Mouse (Mus musculus): ENCODE measurements around the gene Hpse2. TPM values are rescaled to one million over a fixed set of nuclear protein-coding genes. Genes with fewer than 3 reads are reported as not detected.
"Not testable (repeated sequence)": the region's sequence is repeated elsewhere in the genome, so short reads cannot be mapped to it uniquely, and the experiment has no call there.

Gene Hpse2
- total RNA-seq, 1 experiment = 0.27 TPM

DNA sequence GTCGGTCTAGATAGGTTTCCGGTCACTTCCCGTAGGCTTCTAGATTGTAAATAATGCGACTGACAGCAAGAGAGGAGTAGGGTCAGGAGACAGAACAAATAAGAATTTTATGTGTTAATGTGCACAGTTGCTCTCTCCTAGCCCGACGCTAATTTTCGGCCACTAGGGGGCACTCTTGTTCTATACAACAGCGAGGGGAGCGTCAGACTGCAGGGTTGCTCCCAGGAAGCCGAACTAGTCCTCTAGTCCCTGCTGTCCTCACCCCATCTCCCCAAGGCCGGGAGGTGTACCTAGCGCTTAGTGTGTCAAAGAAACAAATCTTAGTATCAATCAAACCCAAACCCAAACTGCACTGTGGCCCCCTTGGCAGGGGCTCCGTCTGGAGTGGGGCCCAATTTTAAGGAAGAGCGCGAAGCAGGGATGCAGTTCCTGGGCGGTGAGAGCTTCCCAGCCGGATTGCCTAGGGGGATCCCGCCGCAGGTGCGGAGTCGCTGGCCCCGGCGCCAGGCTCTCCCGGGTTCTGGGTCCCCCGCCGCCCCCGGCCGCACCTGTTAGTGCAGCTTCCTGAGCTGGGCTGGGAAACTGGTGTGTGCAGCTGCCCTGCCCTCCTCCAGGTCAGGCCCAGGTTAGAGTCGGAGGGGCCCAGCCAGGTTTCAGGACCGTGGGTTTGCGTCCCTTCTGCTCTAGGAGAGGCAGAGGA, 593.1 kb downstream of the Hpse2 start:
- in situ Hi-C loops (cut with MboI; ENCODE audit: low sequenced_read_pairs in 2 of 2, unreplicated experiment in 2 of 2) = loop anchor here in 1 of 2 experiments (10.0 kb wide), 2 partner anchors 510 to 610 kb away; no protein-coding TSS in a partner anchor
- peak; percentile 87 for DNase-seq (ENCODE audit: low read depth, low spot score)
- Histone ChIP-seq H3K36me3 (ENCODE audit: control insufficient read depth, insufficient read depth, low read length, poor library complexity, severe bottlenecking) (no peaks in the 10 kb centered on the region), H3K27ac (ENCODE audit: insufficient read depth, low read depth, low read length, poor library complexity, severe bottlenecking) (no peak overlapping the region), H3K4me1 (ENCODE audit: control insufficient read depth in 2 of 2, insufficient read depth in 2 of 2, low read length in 2 of 2, poor library complexity in 1 of 2) (no peaks in the 10 kb centered on the region), H3K4me3 (ENCODE audit: insufficient read depth in 1 of 2, low read depth in 1 of 2, low read length in 2 of 2, poor library complexity in 1 of 2, severe bottlenecking in 1 of 2) (peak overlapping the region; percentile 57 to 74), H3K9me3 (ENCODE audit: control insufficient read depth, insufficient read depth, low read depth, low read length) (no peaks in the 10 kb centered on the region), H3K9ac (ENCODE audit: insufficient read depth, low read depth, low read length, poor library complexity, severe bottlenecking) (peak overlapping the region; percentile 59)
- no peak for TF ChIP-seq ZNF384 (IDR thresholded peaks at IDR 0.05; ENCODE audit: low read depth, low read length)
- peak; percentile 90 for TF ChIP-seq ZC3H11A (IDR thresholded peaks at IDR 0.05; ENCODE audit: borderline replicate concordance, low read depth, low read length)
- no peak for TF ChIP-seq CHD2 (IDR thresholded peaks at IDR 0.05; ENCODE audit: low read depth, low read length)
- TF ChIP-seq MAFK (IDR thresholded peaks at IDR 0.05; ENCODE audit: insufficient read depth, low read depth, low read length) = no peak
- no peak for TF ChIP-seq HCFC1 (IDR thresholded peaks at IDR 0.05; ENCODE audit: borderline replicate concordance, insufficient read depth, low read length)

DNA sequence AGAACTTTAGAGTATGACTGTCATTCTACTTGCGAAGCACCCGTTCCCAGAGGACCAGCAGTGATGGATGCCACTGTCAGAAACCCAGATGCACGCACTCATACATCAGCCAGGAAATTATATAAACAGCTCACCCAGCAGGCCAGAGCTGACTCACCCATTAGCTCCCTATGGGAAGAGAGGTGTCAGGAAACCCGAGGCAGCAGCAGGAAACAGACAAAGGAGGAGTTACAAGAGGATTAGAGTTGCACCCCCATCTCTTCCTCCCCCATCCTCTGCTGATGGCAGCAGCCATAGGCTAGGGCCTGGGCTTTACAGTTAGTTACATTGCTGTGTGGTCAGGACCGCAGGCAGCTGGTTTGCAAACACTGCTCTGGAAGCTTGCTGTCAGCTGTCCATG, 599.8 kb downstream of the Hpse2 start:
- in situ Hi-C loops (cut with MboI; ENCODE audit: low sequenced_read_pairs in 2 of 2, unreplicated experiment in 2 of 2) = no loop called here
- Histone ChIP-seq H3K9me3 (ENCODE audit: control insufficient read depth, insufficient read depth, low read depth, low read length) (no peaks in the 10 kb centered on the region), H3K36me3 (ENCODE audit: control insufficient read depth, insufficient read depth, low read length, poor library complexity, severe bottlenecking) (no peaks in the 10 kb centered on the region), H3K27ac (ENCODE audit: insufficient read depth, low read depth, low read length, poor library complexity, severe bottlenecking) (no peak overlapping the region), H3K4me3 (ENCODE audit: insufficient read depth in 1 of 2, low read depth in 1 of 2, low read length in 2 of 2, poor library complexity in 1 of 2, severe bottlenecking in 1 of 2) (no peak overlapping the region), H3K9ac (ENCODE audit: insufficient read depth, low read depth, low read length, poor library complexity, severe bottlenecking) (no peak overlapping the region), H3K4me1 (ENCODE audit: control insufficient read depth in 2 of 2, insufficient read depth in 2 of 2, low read length in 2 of 2, poor library complexity in 1 of 2) (no peaks in the 10 kb centered on the region)
- DNase-seq (ENCODE audit: low read depth, low spot score) = no peak
- no peak for TF ChIP-seq ZC3H11A (IDR thresholded peaks at IDR 0.05; ENCODE audit: borderline replicate concordance, low read depth, low read length)
- TF ChIP-seq HCFC1 (IDR thresholded peaks at IDR 0.05; ENCODE audit: borderline replicate concordance, insufficient read depth, low read length) = no peak
- no peak for TF ChIP-seq ZNF384 (IDR thresholded peaks at IDR 0.05; ENCODE audit: low read depth, low read length)
- TF ChIP-seq CHD2 (IDR thresholded peaks at IDR 0.05; ENCODE audit: low read depth, low read length) = no peak
- no peak for TF ChIP-seq MAFK (IDR thresholded peaks at IDR 0.05; ENCODE audit: insufficient read depth, low read depth, low read length)

DNA sequence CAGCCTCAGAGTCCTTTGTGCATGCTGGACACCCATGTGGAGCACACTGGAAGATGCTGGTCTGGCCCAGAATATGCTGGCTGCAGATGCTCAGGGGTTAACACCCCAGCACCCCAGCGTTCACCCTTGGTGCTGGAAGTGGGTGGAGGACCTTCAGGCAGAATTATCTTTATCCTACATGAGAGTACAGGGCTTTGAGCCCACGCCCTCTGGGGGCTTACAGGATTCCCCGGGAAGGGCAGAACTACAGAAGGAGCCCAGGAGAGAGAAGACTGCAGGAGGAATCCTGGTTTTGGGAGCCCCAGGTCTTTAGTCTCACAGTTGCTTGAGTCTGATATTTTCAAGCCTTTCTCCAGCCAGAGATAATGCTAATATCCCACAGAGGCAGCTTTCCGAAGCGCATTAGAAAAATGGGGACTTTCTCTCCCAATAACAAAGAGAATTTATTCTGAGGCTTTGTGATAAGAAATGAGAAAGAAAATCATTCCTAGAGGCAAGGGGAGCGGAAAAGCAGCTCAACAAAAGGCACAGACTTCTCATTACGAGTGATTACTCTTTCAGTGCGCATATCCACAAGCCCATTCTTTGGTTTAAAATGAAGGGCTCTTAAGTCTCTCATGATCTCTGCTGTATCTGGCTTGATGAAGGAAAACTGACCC, 602.5 kb downstream of the Hpse2 start:
- no peak for TF ChIP-seq MAFK (IDR thresholded peaks at IDR 0.05; ENCODE audit: insufficient read depth, low read depth, low read length)
- no peak for TF ChIP-seq ZC3H11A (IDR thresholded peaks at IDR 0.05; ENCODE audit: borderline replicate concordance, low read depth, low read length)
- TF ChIP-seq CHD2 (IDR thresholded peaks at IDR 0.05; ENCODE audit: low read depth, low read length) = no peak
- no peak for TF ChIP-seq ZNF384 (IDR thresholded peaks at IDR 0.05; ENCODE audit: low read depth, low read length)
- no peak for TF ChIP-seq HCFC1 (IDR thresholded peaks at IDR 0.05; ENCODE audit: borderline replicate concordance, insufficient read depth, low read length)
- H3K4me3 ChIP-seq (ENCODE audit: insufficient read depth in 1 of 2, low read depth in 1 of 2, low read length in 2 of 2, poor library complexity in 1 of 2, severe bottlenecking in 1 of 2) = no peak overlapping the region
- in situ Hi-C loops (cut with MboI; ENCODE audit: low sequenced_read_pairs in 2 of 2, unreplicated experiment in 2 of 2) = no loop called here

DNA sequence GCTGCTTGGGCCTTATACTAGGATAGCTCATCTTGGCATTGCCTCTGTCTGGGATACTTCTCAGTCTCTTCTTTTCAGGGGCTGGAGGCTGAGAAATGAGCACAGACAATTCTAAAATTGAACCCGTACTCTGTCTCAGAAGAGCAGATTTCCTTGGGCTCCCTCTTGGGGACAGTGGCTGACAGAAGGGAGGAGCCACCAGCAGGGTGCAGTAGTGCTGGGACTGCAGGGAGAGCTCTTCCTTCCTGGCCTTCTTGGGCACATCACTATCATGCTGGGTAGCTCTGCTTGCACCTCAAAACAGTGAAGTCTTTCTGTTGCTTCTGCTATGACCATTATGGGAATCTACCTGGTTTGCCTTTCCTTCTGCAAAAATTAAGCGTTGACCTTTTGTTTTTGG, 603.0 kb downstream of the Hpse2 start:
- H3K4me3 ChIP-seq (ENCODE audit: insufficient read depth in 1 of 2, low read depth in 1 of 2, low read length in 2 of 2, poor library complexity in 1 of 2, severe bottlenecking in 1 of 2) = no peak overlapping the region
- H3K9ac ChIP-seq (ENCODE audit: insufficient read depth, low read depth, low read length, poor library complexity, severe bottlenecking) = no peak overlapping the region
- no peak for DNase-seq (ENCODE audit: low read depth, low spot score)
- H3K36me3 ChIP-seq (ENCODE audit: control insufficient read depth, insufficient read depth, low read length, poor library complexity, severe bottlenecking) = no peaks in the 10 kb centered on the region
- in situ Hi-C loops (cut with MboI; ENCODE audit: low sequenced_read_pairs in 2 of 2, unreplicated experiment in 2 of 2) = no loop called here
- H3K27ac ChIP-seq (ENCODE audit: insufficient read depth, low read depth, low read length, poor library complexity, severe bottlenecking) = no peak overlapping the region
- TF ChIP-seq HCFC1 (IDR thresholded peaks at IDR 0.05; ENCODE audit: borderline replicate concordance, insufficient read depth, low read length) (no peak), ZNF384 (IDR thresholded peaks at IDR 0.05; ENCODE audit: low read depth, low read length) (no peak), CHD2 (IDR thresholded peaks at IDR 0.05; ENCODE audit: low read depth, low read length) (no peak), MAFK (IDR thresholded peaks at IDR 0.05; ENCODE audit: insufficient read depth, low read depth, low read length) (no peak), ZC3H11A (IDR thresholded peaks at IDR 0.05; ENCODE audit: borderline replicate concordance, low read depth, low read length) (no peak)
- no peaks in the 10 kb centered on the region for H3K4me1 ChIP-seq (ENCODE audit: control insufficient read depth in 2 of 2, insufficient read depth in 2 of 2, low read length in 2 of 2, poor library complexity in 1 of 2)
- H3K9me3 ChIP-seq (ENCODE audit: control insufficient read depth, insufficient read depth, low read depth, low read length) = no peaks in the 10 kb centered on the region

More for the DNA sequence above, 602.5 kb downstream of the Hpse2 start:
- Histone ChIP-seq H3K9me3 (ENCODE audit: control insufficient read depth, insufficient read depth, low read depth, low read length) (no peaks in the 10 kb centered on the region), H3K36me3 (ENCODE audit: control insufficient read depth, insufficient read depth, low read length, poor library complexity, severe bottlenecking) (no peaks in the 10 kb centered on the region), H3K4me1 (ENCODE audit: control insufficient read depth in 2 of 2, insufficient read depth in 2 of 2, low read length in 2 of 2, poor library complexity in 1 of 2) (no peaks in the 10 kb centered on the region), H3K9ac (ENCODE audit: insufficient read depth, low read depth, low read length, poor library complexity, severe bottlenecking) (no peak overlapping the region), H3K27ac (ENCODE audit: insufficient read depth, low read depth, low read length, poor library complexity, severe bottlenecking) (no peak overlapping the region)
- no peak for DNase-seq (ENCODE audit: low read depth, low spot score)

DNA sequence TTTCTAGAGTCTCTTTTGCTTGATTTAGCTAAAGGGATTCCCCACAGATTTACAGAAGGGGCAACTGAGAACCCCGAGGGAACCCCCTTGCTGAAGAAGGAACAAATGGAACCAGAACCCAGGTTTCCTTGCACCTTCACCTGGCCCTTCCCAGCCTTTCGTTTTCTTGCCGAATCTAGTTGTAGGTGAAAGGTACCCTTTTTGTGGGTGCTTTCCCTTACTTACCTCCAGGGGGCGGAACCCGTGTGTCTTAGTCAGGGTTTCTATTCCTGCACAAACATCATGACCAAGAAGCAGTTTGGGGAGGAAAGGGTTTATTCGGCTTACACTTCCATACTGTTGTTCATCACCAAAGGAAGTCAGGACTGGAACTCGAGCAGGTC, 608.0 kb downstream of the Hpse2 start:
- in situ Hi-C loops (cut with MboI; ENCODE audit: low sequenced_read_pairs in 2 of 2, unreplicated experiment in 2 of 2); H3K4me1 ChIP-seq (ENCODE audit: control insufficient read depth in 2 of 2, insufficient read depth in 2 of 2, low read length in 2 of 2, poor library complexity in 1 of 2); H3K36me3 ChIP-seq (ENCODE audit: control insufficient read depth, insufficient read depth, low read length, poor library complexity, severe bottlenecking); H3K27ac ChIP-seq (ENCODE audit: insufficient read depth, low read depth, low read length, poor library complexity, severe bottlenecking); DNase-seq (ENCODE audit: low read depth, low spot score); H3K9me3 ChIP-seq (ENCODE audit: control insufficient read depth, insufficient read depth, low read depth, low read length): not testable (repeated sequence)
- H3K9ac ChIP-seq (ENCODE audit: insufficient read depth, low read depth, low read length, poor library complexity, severe bottlenecking) = 0 out of 2 replicates have a peak overlapping the region, but pooled peaks have one; percentile 28
- peak overlapping the region; percentile 72 to 97; a peak in 3 of 4 replicates for H3K4me3 ChIP-seq (ENCODE audit: insufficient read depth in 1 of 2, low read depth in 1 of 2, low read length in 2 of 2, poor library complexity in 1 of 2, severe bottlenecking in 1 of 2)
